Mouse (Mus musculus): Measurements from ENCODE around the gene Cnnm2.

DNA sequence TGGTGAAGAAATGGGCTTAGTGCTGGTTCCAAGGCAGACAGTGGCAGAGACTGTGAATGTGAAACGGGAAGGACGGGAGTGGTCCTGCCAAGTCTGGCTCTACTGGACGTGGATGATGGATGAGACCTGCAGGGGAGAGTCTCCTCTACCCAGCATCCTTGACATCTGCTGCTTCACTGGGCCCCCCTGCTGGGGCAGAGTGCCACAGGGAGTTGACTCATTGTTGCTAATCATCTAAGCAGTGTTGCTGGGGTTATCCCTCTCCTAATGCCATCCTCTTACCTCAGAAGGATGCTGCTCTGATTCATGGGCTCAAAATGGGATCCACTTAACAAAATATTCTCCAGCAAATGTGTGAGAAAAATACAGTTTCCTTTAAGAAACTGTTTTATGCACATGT is 67.6 kb downstream of the Cnnm2 start:
- no peak for TF ChIP-seq POLR2A (IDR thresholded peaks at IDR 0.05; ENCODE audit: low read depth, low read length)
- no peak for TF ChIP-seq CTCF (IDR thresholded peaks at IDR 0.05; ENCODE audit: borderline replicate concordance, insufficient read depth, low read length)

All from embryonic fibroblast, embryonic 13.5 days (primary cell).